Mouse (Mus musculus): Measurements from ENCODE around the gene Ccdc58. TPM values are rescaled to one million over a fixed set of nuclear protein-coding genes. Genes with fewer than 3 reads are reported as not detected.
A peak's percentile ranks its signal among the peaks of the same experiment; 100 is the strongest.
"Not testable (repeated sequence)": the region's sequence is repeated elsewhere in the genome, so short reads cannot be mapped to it uniquely, and the experiment has no call there.

Gene Ccdc58
- polyA plus RNA-seq (2012; rRNA removed) = 2.3 and 2.6 TPM in 2 replicates

DNA sequence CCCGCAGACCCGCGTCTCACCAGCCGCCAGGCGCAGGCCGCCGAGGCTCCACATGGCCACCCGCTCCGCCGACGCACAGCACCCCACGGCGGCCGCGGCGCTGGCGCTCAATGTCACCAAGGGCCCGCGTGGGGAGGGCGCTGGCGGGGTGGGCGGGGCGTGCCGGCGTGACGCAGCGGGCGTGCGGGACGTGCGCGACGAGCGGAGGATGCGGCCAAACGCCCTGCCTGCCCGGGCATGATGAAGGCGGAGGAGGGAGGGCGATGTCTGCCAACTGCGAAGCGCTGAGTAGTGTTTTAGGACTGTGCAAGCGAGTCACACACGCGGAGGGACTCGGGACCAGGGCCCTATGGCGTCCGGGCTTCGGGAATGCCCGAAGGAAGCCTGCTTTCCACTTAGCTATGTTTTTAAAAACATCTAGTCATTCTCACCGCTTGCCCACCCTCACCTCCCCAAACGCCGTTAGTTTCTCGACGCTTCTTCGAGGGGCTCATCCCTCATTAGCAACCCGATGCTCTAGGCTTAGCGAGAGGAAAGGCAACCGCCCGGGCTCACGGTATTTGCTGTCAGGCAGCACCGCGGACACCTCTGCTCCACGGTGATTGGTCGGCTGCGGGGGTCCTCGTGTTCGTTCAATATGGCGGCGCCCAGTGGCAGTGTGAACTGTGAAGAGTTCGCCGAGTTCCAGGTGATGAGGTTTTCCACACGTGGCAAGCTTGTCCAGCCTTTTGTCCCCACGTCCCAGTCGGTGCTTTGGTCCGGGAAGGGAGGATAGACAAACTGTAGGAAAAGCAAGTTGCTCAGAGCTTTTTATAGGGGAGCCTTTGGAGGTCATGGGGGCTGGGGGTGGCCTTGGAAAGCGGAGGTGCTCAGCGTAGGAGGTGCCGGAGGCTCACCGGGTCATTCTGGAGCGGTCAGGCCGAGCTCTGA lies at the start of gene Ccdc58, which contains the start of gene Fam162a:
Gene Ccdc58 (plus strand): TSS at position 236 of the 930 bp plus-strand sequence.
Gene Fam162a (minus strand): TSS at position 145 of the 930 bp plus-strand sequence.
- H3K27ac ChIP-seq (ENCODE audit: insufficient read depth, low read depth, low read length) = peak within 1 kb of the TSS; percentile 99
- H3K27me3 ChIP-seq (ENCODE audit: control insufficient read depth, insufficient read depth, low read length) = no peaks in the 10 kb centered on the region
- peak; percentile 95 for TF ChIP-seq POLR2A (IDR thresholded peaks at IDR 0.05; ENCODE audit: low read depth, low read length)
- no peak for TF ChIP-seq CTCF (IDR thresholded peaks at IDR 0.05; ENCODE audit: extremely low read depth, insufficient read length, insufficient replicate concordance, low read depth, low read length)
- WGBS = under 1% methylated on average over 81 of the region's 81 CpGs
- H3K4me3 ChIP-seq (ENCODE audit: low read depth, low read length) = peak within 1 kb of the TSS; percentile 90
- no peaks in the 10 kb centered on the region for H3K36me3 ChIP-seq (ENCODE audit: control insufficient read depth, insufficient read depth, low read length)
- peaks cover 9% of the 10 kb centered on the region for H3K4me1 ChIP-seq (ENCODE audit: control insufficient read depth, insufficient read depth, insufficient read length, low read length)

DNA sequence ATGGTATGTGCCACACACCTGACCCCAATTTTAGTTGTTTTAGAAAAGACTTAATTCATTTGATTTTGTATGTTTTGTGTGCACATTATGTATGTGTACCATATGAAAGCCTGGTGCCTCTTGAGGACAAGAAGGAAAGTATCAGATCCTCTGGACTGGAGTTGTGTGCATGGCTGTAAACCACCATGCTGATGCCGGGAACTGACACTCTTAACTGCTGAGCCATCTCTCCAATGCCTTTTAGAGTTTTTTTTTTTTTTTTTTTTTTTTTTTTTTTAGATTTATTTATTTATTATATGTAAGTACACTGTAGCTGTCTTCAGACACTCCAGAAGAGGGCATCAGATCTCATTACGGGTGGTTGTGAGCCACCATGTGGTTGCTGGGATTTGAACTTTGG lies 43.4 kb upstream of the Ccdc58 start:
- WGBS = 85% methylated on average over 2 of the region's 2 CpGs
- H3K36me3 ChIP-seq (ENCODE audit: control insufficient read depth, insufficient read depth, low read length) = peaks cover 37% of the 10 kb centered on the region
- not testable (repeated sequence) for H3K4me1 ChIP-seq (ENCODE audit: control insufficient read depth, insufficient read depth, insufficient read length, low read length); H3K27me3 ChIP-seq (ENCODE audit: control insufficient read depth, insufficient read depth, low read length); H3K27ac ChIP-seq (ENCODE audit: insufficient read depth, low read depth, low read length); H3K4me3 ChIP-seq (ENCODE audit: low read depth, low read length)

DNA sequence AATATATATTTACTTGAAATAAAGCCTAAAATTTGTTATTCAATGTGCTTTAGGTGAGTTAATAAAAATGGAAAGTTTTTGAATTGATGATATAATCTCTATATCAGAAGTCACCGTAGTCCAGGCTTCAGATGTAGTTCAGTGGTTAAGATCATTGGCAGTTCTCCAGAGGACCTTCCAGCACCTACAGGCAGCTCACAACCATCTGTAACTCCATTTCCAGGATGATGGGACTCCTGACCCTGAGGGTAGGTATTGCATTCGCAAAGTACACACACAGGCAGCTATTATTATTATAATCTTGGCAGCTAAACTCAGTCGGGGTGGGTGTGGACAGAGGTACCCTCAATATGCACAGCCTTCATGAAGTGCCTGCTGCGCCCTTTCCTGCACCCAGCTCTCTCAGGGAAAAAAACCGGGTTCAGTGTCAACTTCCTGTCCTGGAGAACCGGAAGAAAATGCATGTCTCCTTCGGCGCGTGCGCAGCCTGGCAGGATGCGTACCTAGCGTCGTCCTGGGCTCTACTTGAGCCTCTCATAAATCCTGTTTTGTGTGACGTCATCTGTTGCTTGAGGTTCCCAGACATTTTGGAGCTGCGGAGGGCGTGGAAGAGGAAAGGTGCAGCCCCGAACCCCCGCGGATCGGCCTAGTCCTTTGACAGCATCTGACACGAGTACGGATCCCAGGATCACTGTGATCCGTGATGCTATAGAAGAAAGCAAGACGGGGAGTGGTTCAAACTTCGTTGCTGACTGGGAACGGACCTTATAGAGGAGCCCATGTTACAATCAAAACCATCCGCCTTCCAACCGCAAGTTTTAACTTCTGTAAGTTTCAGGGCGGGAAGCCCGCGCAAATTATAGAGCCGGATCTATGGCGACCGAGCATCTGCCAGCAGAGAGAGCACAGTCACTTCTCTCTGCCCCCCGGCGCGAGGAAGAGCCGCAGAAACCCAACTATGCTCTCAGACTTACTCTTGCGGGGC lies 30.6 kb upstream of the Ccdc58 start, which contains the start of gene Wdr5b:
Gene Wdr5b (plus strand): TSS at position 551 of the 985 bp plus-strand sequence.
- peaks cover 9% of the 10 kb centered on the region for H3K36me3 ChIP-seq (ENCODE audit: control insufficient read depth, insufficient read depth, low read length)
- no peaks in the 10 kb centered on the region for H3K27me3 ChIP-seq (ENCODE audit: control insufficient read depth, insufficient read depth, low read length)
- under 1% methylated on average over 39 of the region's 39 CpGs for WGBS
- peak within 1 kb of the TSS; percentile 70 for H3K27ac ChIP-seq (ENCODE audit: insufficient read depth, low read depth, low read length)
- H3K4me1 ChIP-seq (ENCODE audit: control insufficient read depth, insufficient read depth, insufficient read length, low read length) = no peaks in the 10 kb centered on the region; the same call in 1 of the 2 replicates
- TF ChIP-seq CTCF (IDR thresholded peaks at IDR 0.05; ENCODE audit: extremely low read depth, insufficient read length, insufficient replicate concordance, low read depth, low read length) (peak; percentile 11; the same call in 1 of the 2 replicates), POLR2A (IDR thresholded peaks at IDR 0.05; ENCODE audit: low read depth, low read length) (peak; percentile 71; the same call in 1 of the 2 replicates)
- peak within 1 kb of the TSS; percentile 85 for H3K4me3 ChIP-seq (ENCODE audit: low read depth, low read length)

DNA sequence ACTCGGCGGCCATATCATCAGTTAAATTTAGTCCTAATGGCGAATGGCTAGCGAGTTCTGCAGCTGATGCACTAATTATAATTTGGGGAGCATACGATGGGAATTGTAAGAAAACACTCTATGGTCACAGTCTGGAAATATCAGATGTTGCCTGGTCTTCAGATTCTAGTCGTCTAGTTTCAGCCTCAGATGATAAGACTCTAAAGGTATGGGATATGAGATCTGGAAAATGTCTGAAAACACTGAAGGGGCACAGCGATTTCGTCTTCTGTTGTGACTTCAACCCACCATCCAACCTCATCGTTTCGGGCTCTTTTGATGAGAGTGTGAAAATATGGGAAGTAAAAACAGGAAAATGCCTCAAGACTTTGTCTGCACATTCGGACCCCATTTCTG lies 29.9 kb upstream of the Ccdc58 start:
- Histone ChIP-seq H3K4me3 (ENCODE audit: low read depth, low read length) (peak overlapping the region; percentile 85), H3K36me3 (ENCODE audit: control insufficient read depth, insufficient read depth, low read length) (peaks cover 8% of the 10 kb centered on the region), H3K4me1 (ENCODE audit: control insufficient read depth, insufficient read depth, insufficient read length, low read length) (no peaks in the 10 kb centered on the region; the same call in 1 of the 2 replicates), H3K27ac (ENCODE audit: insufficient read depth, low read depth, low read length) (peak overlapping the region; percentile 60; the same call in 1 of the 2 replicates), H3K27me3 (ENCODE audit: control insufficient read depth, insufficient read depth, low read length) (no peaks in the 10 kb centered on the region)
- TF ChIP-seq CTCF (IDR thresholded peaks at IDR 0.05; ENCODE audit: extremely low read depth, insufficient read length, insufficient replicate concordance, low read depth, low read length) = no peak
- no peak for TF ChIP-seq POLR2A (IDR thresholded peaks at IDR 0.05; ENCODE audit: low read depth, low read length)
- 25% methylated on average over 11 of the region's 11 CpGs for WGBS

DNA sequence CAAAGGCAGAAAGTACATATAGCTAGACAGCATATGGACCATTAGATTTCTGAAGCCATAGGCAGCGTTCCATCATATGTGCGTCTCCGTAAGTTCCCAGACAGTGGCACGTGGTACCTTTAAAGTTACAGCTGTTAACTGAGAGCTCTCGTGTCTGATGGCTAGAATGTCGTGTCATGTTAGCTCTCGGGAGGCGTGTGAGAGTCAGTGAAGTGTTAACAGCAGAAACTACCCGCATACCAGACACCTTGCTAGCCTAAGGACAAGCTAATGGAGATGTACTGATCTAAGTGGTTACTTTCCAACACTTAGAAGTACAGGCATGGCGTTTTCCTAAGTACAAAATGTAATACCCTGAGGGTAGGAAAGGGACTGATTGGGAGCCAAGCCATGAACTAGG lies 28.4 kb upstream of the Ccdc58 start:
- WGBS = 90% methylated on average over 10 of the region's 10 CpGs
- no peak for TF ChIP-seq CTCF (IDR thresholded peaks at IDR 0.05; ENCODE audit: extremely low read depth, insufficient read length, insufficient replicate concordance, low read depth, low read length)
- TF ChIP-seq POLR2A (IDR thresholded peaks at IDR 0.05; ENCODE audit: low read depth, low read length) = no peak
- H3K27ac ChIP-seq (ENCODE audit: insufficient read depth, low read depth, low read length) = no peak overlapping the region
- H3K4me3 ChIP-seq (ENCODE audit: low read depth, low read length) = no peak overlapping the region
- peaks cover 14% of the 10 kb centered on the region for H3K36me3 ChIP-seq (ENCODE audit: control insufficient read depth, insufficient read depth, low read length)
- no peaks in the 10 kb centered on the region for H3K27me3 ChIP-seq (ENCODE audit: control insufficient read depth, insufficient read depth, low read length)
- H3K4me1 ChIP-seq (ENCODE audit: control insufficient read depth, insufficient read depth, insufficient read length, low read length) = no peaks in the 10 kb centered on the region; the same call in 1 of the 2 replicates

DNA sequence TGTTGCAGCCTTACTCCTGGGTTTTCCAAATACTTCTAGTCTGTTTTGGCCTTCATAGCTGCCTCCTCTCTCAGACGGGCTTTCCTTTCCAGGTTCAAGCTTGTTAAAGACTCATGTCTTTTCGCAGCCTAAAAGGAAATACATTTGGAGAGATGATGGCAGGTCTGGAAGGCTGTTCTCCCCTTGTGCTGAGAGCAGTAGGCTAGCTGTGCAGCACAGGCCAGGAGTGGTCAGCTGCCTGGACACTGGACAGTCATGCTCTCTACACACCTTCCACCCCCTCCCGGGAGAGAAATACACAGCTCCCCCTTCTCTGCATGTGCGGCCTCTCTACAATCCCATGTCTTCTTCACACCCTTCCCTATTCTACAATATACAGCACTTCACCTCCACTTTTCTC lies 27.5 kb upstream of the Ccdc58 start:
- H3K4me1 ChIP-seq (ENCODE audit: control insufficient read depth, insufficient read depth, insufficient read length, low read length) = no peaks in the 10 kb centered on the region; the same call in 1 of the 2 replicates
- 86% methylated on average over 4 of the region's 4 CpGs for WGBS
- H3K27ac ChIP-seq (ENCODE audit: insufficient read depth, low read depth, low read length) = no peak overlapping the region
- H3K4me3 ChIP-seq (ENCODE audit: low read depth, low read length) = no peak overlapping the region
- no peaks in the 10 kb centered on the region for H3K27me3 ChIP-seq (ENCODE audit: control insufficient read depth, insufficient read depth, low read length)
- peaks cover 23% of the 10 kb centered on the region for H3K36me3 ChIP-seq (ENCODE audit: control insufficient read depth, insufficient read depth, low read length)
- no peak for TF ChIP-seq POLR2A (IDR thresholded peaks at IDR 0.05; ENCODE audit: low read depth, low read length)
- TF ChIP-seq CTCF (IDR thresholded peaks at IDR 0.05; ENCODE audit: extremely low read depth, insufficient read length, insufficient replicate concordance, low read depth, low read length) = no peak

Data from small intestine, adult 2 months (tissue).